Mouse (Mus musculus) kidney, postnatal 0 days (tissue): ENCODE measurements around the gene Ccnjl. TPM values are rescaled to one million over a fixed set of nuclear protein-coding genes. Genes with fewer than 3 reads are reported as not detected.
A peak's percentile ranks its signal among the peaks of the same experiment; 100 is the strongest.

Experiments used
- ATAC-seq: fragments of 200-750 bp; cut with Nextera tagmentation; replicated peaks from 2 replicates; pipeline ENCODE4 v1.8.0; 2017; ENCODE audit warnings: low read depth, moderate number of reproducible peaks, moderate TSS enrichment, moderate library complexity; ENCODE audit not compliant: low FRiP score
- DNase-seq: peaks from one replicate; pipeline ENCODE4 v3.0.0-alpha.2; 2016; ENCODE audit warnings: low spot score
- H3K27ac ChIP-seq: fragments of 300-500 bp; sonication (generic); 2 replicates; pipeline ENCODE4 v1.5.1; 2014; ENCODE audit warnings: mild to moderate bottlenecking
- H3K27me3 ChIP-seq: fragments of 300-500 bp; sonication (generic); 2 replicates; pipeline ENCODE4 v1.6.1; 2014; ENCODE audit warnings: low read length, mixed read lengths; ENCODE audit not compliant: insufficient read depth
- H3K36me3 ChIP-seq: fragments of 300-500 bp; sonication (generic); 2 replicates; pipeline ENCODE4 v1.6.1; 2014; ENCODE audit warnings: low read length, mixed read lengths; ENCODE audit not compliant: insufficient read depth
- H3K4me1 ChIP-seq: fragments of 300-500 bp; sonication (generic); replicated peaks from 2 replicates; pipeline ENCODE4 v1.6.1; 2014; ENCODE audit warnings: antibody characterized with exemption, low read length, mixed read lengths; ENCODE audit not compliant: insufficient read depth
- H3K4me2 ChIP-seq: fragments of 300-500 bp; sonication (generic); 2 replicates; pipeline ENCODE4 v1.6.1; 2014; ENCODE audit warnings: mild to moderate bottlenecking, low read length, moderate library complexity, mixed read lengths
- H3K4me3 ChIP-seq: fragments of 300-500 bp; sonication (generic); replicated peaks from 2 replicates; pipeline ENCODE4 v1.5.1; 2014; ENCODE audit warnings: low read depth, low read length
- H3K9ac ChIP-seq: fragments of 300-500 bp; sonication (generic); 2 replicates; pipeline ENCODE4 v1.6.1; 2014; ENCODE audit warnings: low read depth, low read length
- H3K9me3 ChIP-seq: fragments of 300-500 bp; sonication (generic); replicated peaks from 2 replicates; pipeline ENCODE4 v1.6.1; 2016; ENCODE audit warnings: low read length, inconsistent platforms, mixed read lengths
- CTCF ChIP-seq: IDR thresholded peaks from 2 replicates; pipeline ENCODE4 v1.5.1; 2016; ENCODE audit warnings: antibody characterized with exemption, low read depth, mild to moderate bottlenecking, moderate library complexity
- WGBS: fragments of 180-500 bp; shearing (Covaris S2); extraction: QIAGEN DNeasy Blood & Tissue Kit; methylation state at CpG from one replicate; pipeline ENCODE4 v1.1.7; 2014; 5-methylcytosine and 5-hydroxymethylcytosine counted together
- polyA plus RNA-seq: library from polyadenylated mRNA; unstranded; fragments of >200 nt; fragmentation: Nextera tagmentation; extraction: Ambion mirVana; gene quantifications from 2 replicates; pipeline ENCODE4 v1.2.1, GENCODE M21; 2015

The Ccnjl gene
- polyA plus RNA-seq, 1 experiment from 2014 or later = 14.2 TPM

DNA sequence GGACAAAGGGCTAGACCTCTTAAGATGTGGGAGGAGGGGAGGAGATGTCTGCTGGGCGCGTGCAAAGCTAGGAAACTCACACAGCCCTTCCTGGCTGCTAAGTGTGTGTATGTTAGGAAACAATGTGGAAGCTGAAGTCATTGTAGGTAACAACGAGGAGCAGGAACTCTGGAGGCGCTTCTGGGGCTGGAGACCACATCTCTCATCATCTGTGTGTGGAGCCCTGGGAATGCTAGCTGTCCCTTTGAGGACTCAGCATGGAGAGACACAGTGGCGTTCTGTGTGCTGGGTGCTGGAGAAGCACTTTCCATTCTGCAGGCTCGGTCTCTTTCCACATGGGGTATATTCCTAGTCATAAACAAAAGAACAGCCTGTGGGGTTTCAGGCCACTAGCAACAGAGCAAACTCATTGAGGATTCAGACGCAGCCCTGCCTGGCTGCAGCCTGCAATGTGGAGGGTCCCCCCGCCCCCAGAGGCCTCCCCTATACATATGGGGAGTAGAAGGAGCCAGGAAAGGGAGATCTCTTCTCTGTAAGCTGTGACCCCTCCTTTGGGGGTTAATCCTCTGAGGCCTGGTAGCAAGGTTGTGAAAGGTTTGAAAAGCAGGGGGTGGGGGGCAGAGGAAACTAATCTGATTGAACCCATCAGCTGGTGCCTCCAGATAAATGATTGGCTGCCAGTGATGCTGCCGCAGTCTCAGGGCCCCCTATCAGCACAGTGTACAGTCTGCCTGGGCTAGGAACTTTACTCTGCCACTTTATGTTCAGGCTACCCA lies 47.0 kb downstream of the Ccnjl start:
- no peak overlapping the region for H3K9ac ChIP-seq
- no peak for TF ChIP-seq CTCF
- ATAC-seq = no peak

DNA sequence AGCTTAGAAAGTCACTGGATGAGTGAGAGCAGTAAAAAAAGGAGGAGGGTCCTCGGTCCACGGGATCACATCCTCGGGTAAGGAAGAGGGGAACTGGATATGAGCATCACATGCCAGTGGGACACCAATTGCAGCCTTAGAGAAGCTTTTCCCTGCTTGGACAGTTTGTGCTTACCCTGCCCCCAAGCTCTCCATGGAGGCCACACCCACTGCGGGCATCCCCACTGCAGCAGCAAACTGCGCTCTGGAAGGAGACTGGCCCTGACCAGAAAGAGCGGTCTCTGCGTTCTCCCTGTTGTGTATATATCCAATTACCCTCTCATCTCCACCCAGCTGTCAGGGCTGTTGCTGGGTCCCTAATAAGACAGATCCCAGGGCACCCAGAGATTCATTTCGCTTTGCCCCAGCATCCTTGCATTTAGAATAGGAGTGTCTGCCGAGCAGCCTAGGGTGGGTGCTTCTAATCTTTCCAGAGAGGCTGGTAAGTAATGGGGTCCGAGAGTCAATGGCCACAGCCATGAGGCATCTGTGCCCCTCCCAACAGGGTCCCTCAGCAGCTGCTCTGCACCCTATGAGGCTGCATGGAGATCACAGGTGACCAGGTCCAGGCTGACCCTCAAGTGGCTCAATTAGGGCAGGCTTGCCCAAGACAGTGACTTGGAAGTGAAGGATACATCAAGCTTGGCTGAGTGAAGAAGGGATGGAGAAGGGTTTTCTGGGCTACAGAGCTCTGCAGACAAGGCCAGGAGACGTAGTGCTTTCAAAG lies 49.3 kb downstream of the Ccnjl start:
- H3K4me2 ChIP-seq = no peak overlapping the region
- no peak overlapping the region for H3K27ac ChIP-seq
- TF ChIP-seq CTCF = no peak
- ATAC-seq (peak; percentile 79), DNase-seq (no peak)
- no peak overlapping the region for H3K4me3 ChIP-seq
- 0 out of 2 replicates have a peak, but pooled peaks cover 10% of the 10 kb centered on the region for H3K4me1 ChIP-seq
- H3K27me3 ChIP-seq = no peaks in the 10 kb centered on the region
- 63% methylated on average over 11 of the region's 11 CpGs for WGBS
- peaks cover 14% of the 10 kb centered on the region; the same call in 1 of the 2 replicates for H3K36me3 ChIP-seq
- no peak overlapping the region for H3K9ac ChIP-seq
- H3K9me3 ChIP-seq = no peaks in the 10 kb centered on the region

More for the DNA sequence above, 47.0 kb downstream of the Ccnjl start:
- whole genome bisulfite sequencing = 31% methylated on average over 9 of the region's 9 CpGs
- peaks cover 7% of the 10 kb centered on the region; the same call in 1 of the 2 replicates for H3K36me3 ChIP-seq
- H3K27ac ChIP-seq = peak overlapping the region; percentile 6; the same call in 1 of the 2 replicates
- no peak overlapping the region for H3K4me2 ChIP-seq
- 0 out of 2 replicates have a peak, but pooled peaks cover 10% of the 10 kb centered on the region for H3K4me1 ChIP-seq
- H3K9me3 ChIP-seq = no peaks in the 10 kb centered on the region
- no peaks in the 10 kb centered on the region for H3K27me3 ChIP-seq
- no peak for DNase-seq
- H3K4me3 ChIP-seq = no peak overlapping the region

DNA sequence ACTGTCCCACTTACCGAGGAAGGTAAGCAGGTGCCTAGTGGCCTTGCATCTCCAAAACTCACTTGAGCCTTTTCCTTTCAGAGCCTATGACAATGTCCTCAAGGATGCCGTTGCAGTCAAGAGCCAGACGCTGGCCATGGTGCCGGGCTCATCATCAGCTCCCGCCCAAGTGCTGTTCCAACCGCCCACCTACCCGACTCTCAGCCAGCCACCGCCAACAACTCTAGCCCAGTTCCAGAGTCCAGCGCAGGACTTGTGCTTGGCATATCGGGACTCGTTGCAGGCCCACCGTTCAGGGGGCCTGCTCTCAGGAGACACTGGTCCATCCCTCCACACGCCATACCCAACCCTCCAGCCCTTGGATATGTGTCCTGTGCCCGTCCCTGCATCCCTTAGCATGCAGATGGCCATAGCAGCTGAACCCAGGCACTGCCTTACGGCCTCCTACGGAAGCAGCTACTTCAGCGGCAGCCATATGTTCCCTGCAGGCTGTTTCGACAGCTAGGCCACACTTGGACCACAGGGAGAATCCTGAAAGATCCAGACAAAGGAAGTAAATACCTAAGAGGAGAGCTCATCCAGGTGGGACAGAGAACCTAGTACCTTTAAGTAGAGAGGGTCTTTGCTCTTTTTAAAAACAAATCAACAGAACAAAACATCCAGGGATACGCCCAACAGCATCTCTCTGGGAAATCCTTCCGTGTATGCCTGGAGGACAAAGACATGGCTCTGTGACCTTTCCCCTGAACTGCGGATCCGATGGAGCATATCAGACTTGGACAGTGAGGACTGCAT lies 56.8 kb downstream of the Ccnjl start:
- peaks cover 31% of the 10 kb centered on the region for H3K36me3 ChIP-seq
- ATAC-seq = no peak

DNA sequence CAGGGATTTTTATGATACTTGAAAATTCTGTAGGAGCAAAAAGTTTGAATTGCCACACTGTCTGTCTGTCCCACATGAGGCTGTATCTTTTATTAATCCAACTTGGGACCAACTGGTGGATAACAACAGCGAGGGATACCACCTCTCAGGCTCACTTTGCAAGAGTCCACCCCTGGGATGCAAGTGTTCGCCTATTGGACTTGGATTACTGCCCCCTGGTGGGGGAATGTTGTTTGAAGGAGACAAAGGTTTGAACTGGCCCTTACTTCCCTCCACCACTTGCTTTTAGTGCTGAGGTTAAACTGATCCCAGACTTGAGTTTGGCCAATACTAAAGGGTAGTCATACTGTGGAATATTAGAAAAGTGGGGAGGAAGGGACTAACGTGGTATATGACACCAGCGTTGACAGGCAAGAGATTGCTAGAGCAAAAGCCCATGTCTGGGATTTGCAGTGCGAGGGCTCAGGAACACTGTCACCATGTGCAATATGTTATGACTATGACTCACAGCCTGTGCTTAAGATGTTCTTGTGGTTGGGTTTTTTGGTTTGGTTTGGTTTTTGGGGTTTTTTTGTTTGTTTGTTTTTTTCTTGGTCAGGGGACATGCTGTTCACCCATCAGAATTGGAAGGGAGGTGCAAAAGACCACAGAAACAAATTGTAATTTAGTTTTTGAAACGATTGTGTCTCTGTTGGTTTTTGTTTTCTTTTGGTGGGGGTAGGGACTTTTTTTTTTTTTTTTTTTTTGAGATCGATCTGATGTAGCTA lies 57.9 kb downstream of the Ccnjl start, which contains the start of gene 4933415A04Rik:
4933415A04Rik (plus strand) TSS at position 717 of the 767 bp plus-strand sequence.
- no peak within 1 kb of the TSS for H3K27ac ChIP-seq
- H3K9ac ChIP-seq = no peak within 1 kb of the TSS
- no peaks in the 10 kb centered on the region for H3K9me3 ChIP-seq
- DNase-seq = peak; percentile 85
- ATAC-seq = peak; percentile 55; the same call in 1 of the 2 replicates
- no peak within 1 kb of the TSS for H3K4me3 ChIP-seq
- no peaks in the 10 kb centered on the region for H3K27me3 ChIP-seq
- peak; percentile 85 for TF ChIP-seq CTCF
- H3K4me1 ChIP-seq = peaks cover 3% of the 10 kb centered on the region; the same call in 1 of the 2 replicates
- no peak within 1 kb of the TSS for H3K4me2 ChIP-seq
- H3K36me3 ChIP-seq = peaks cover 26% of the 10 kb centered on the region
- 70% methylated on average over 7 of the region's 7 CpGs for WGBS

More for the DNA sequence above, 56.8 kb downstream of the Ccnjl start:
- no peaks in the 10 kb centered on the region for H3K27me3 ChIP-seq
- H3K4me3 ChIP-seq = no peak overlapping the region
- H3K4me2 ChIP-seq = no peak overlapping the region
- H3K9ac ChIP-seq = no peak overlapping the region
- H3K9me3 ChIP-seq = no peaks in the 10 kb centered on the region
- no peak for DNase-seq
- no peak for TF ChIP-seq CTCF
- H3K4me1 ChIP-seq = peaks cover 3% of the 10 kb centered on the region; the same call in 1 of the 2 replicates
- H3K27ac ChIP-seq = no peak overlapping the region
- 86% methylated on average over 22 of the region's 22 CpGs for WGBS

DNA sequence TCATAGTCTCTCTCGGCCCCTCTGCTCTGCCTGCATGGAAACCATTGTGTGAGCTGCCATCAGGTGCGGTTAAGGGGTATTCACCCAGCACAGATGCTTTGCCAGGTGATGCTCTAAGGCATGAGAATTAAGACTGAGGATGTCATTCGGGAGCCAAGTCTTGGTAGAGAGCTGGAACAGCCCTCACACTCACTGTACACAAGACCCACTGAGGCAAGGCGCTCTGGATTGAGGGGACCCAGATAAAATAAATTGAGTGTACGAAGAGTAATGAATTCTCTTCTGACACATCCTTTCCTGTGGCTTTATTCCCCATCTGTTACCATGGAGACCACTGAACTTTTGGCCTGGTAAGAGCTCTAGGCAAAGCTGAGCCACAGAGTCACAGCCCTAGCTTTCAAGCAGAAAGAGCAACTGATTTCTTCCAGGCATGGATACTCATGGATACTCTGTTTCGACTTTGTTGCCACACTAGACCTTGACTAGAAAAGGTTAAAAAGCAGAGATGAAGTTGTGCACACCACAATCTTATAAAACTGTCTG lies 61.0 kb downstream of the Ccnjl start:
- Histone ChIP-seq H3K9me3 (no peaks in the 10 kb centered on the region), H3K27me3 (no peaks in the 10 kb centered on the region), H3K4me1 (peaks cover 3% of the 10 kb centered on the region; the same call in 1 of the 2 replicates), H3K9ac (no peak overlapping the region), H3K4me3 (no peak overlapping the region), H3K36me3 (peaks cover 20% of the 10 kb centered on the region), H3K27ac (no peak overlapping the region), H3K4me2 (no peak overlapping the region)
- no peak for TF ChIP-seq CTCF
- DNase-seq (no peak), ATAC-seq (no peak)
- WGBS = 58% methylated on average over 6 of the region's 6 CpGs
